Mouse (Mus musculus): Measurements from ENCODE around the gene Tprgl. TPM values are rescaled to one million over a fixed set of nuclear protein-coding genes. Genes with fewer than 3 reads are reported as not detected.

Gene Tprgl
- polyA plus RNA-seq, 1 experiment from 2014 or later = 154 TPM

DNA sequence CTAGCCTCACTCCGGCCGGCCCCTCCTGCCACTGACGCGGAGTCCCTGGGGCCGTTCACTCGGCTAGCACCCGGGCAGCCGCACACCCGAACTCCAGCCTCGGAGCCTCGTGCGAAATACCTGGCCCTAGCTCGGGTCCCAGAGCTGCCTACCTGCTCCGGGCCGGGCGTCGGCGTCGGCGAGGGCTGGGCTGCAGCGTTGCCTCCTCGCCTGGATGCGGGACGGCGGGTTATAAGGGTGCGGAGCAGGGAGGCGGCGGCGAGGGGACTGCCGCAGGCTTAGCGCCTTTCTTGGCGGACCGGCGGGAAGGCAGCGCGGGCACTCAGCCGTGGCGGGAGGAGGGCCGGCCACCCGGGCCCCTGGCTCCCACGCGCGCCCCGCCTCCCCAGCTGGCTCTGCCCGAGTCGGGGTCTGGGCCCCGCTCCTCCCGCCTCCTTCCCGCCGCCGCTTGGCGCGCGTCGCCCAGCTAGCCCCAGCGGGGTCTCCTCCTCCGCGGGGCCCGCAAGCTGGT is 20.7 kb downstream of the Tprgl start:
- H3K9ac ChIP-seq = peak overlapping the region; percentile 18; the same call in 1 of the 2 replicates

DNA sequence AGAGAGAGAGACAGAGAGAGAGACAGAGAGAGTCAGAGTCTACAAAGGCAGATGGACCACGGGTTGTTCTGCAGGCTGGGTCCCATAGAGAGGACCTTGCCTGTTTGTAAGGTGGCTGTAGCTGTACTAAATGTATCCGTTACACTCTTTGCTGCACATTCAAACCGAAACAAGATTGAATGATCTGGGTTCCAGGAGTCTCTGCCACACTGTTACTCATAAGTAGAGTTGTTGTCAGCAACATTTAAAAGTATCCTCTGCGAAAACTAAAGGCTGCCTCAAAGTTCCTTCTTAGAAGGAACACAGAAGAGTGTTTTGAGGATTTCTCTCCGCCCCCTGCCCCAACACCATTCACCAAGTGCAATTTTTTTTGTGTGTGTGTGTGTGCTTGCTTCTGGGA is 23.3 kb downstream of the Tprgl start:
- Histone ChIP-seq H3K9me3 (replicated peaks) (no peaks in the 10 kb centered on the region), H3K27ac (replicated peaks) (no peak overlapping the region), H3K9ac (no peak overlapping the region), H3K27me3 (peaks cover 75% of the 10 kb centered on the region), H3K4me3 (replicated peaks) (no peak overlapping the region), H3K4me2 (replicated peaks) (no peak overlapping the region), H3K36me3 (no peaks in the 10 kb centered on the region), H3K4me1 (peaks cover 28% of the 10 kb centered on the region)
- WGBS = 52% methylated on average over 5 of the region's 5 CpGs
- ATAC-seq (ENCODE audit: insufficient number of reproducible peaks, low FRiP score, low TSS enrichment, low read depth) = no peak

More for the DNA sequence above, 20.7 kb downstream of the Tprgl start:
- Histone ChIP-seq H3K4me1 (peaks cover 39% of the 10 kb centered on the region), H3K9me3 (replicated peaks) (no peaks in the 10 kb centered on the region), H3K27ac (replicated peaks) (no peak overlapping the region), H3K36me3 (no peaks in the 10 kb centered on the region), H3K4me3 (replicated peaks) (peak overlapping the region; percentile 44), H3K27me3 (peaks cover 64% of the 10 kb centered on the region), H3K4me2 (replicated peaks) (peak overlapping the region; percentile 93)
- no peak for ATAC-seq (ENCODE audit: insufficient number of reproducible peaks, low FRiP score, low TSS enrichment, low read depth)
- WGBS = under 1% methylated on average over 54 of the region's 59 CpGs

DNA sequence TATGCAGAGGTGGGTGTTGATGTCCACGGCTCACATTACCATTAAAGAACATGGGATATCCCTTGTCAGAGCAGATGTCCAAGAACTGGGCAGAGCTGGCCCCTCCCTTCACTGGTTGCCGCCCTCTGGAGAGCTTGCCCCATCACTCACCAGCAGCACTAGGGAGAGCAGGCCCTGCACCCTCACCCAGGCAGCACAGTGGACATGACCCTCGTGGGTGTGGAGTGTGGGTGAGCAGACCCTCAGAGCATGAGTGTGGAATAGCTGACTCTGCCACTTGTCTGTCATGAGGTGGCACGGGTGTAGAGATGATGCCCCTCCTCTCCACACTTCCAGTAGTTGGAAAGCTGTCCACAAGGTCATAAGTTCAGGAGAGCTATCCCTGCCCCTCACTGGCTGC is 25.7 kb downstream of the Tprgl start:
- H3K4me1 ChIP-seq = peaks cover 8% of the 10 kb centered on the region
- no peak overlapping the region for H3K27ac ChIP-seq (replicated peaks)
- no peak overlapping the region for H3K4me3 ChIP-seq (replicated peaks)
- no peaks in the 10 kb centered on the region for H3K36me3 ChIP-seq
- H3K9me3 ChIP-seq (replicated peaks) = no peaks in the 10 kb centered on the region
- WGBS = 52% methylated on average over 4 of the region's 4 CpGs
- peaks cover 53% of the 10 kb centered on the region for H3K27me3 ChIP-seq
- no peak; the same call in 1 of the 2 replicates for ATAC-seq (ENCODE audit: insufficient number of reproducible peaks, low FRiP score, low TSS enrichment, low read depth)
- no peak overlapping the region for H3K4me2 ChIP-seq (replicated peaks)
- no peak overlapping the region for H3K9ac ChIP-seq

DNA sequence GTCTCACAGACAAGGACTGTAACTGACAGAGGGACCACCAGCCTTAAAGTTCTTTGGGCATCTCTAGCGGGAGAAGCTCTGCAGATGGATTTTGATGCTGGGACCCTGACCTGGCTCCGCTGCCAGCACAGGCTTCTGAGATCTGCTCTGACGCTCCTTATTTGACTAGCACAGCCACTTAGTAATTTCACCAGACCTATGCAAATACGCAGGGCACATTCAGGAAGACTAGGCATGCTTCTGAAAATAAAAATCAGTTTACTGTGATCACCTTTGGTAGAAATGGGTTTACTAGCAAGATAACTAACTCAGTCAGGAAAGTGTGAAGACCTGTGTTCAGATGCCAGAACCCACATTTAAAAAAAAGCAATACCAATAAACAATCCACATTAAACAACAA is 28.6 kb downstream of the Tprgl start:
- WGBS = 73% methylated on average over 4 of the region's 4 CpGs
- Histone ChIP-seq H3K27ac (replicated peaks) (no peak overlapping the region), H3K27me3 (peaks cover 29% of the 10 kb centered on the region)

DNA sequence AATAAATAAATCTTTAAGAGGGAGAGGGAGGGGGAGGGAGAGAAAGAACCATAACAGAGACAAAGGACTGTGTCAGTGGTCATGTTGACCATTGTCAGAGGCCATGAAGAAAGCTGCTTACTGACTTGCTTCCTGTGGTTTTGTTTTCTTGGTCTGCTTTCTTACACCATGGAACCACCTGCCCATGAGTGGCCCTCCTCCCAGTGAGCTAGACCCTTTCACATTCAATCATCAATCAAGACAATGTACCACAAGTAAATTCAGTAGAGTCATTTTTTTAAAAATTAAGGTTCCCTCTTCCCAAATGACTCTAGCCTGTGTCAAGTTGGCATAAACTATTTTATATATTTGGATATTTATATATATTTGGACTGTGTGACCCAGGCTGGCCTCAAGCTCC is 30.5 kb downstream of the Tprgl start:
- H3K9ac ChIP-seq = no peak overlapping the region
- H3K4me1 ChIP-seq = no peaks in the 10 kb centered on the region
- no peaks in the 10 kb centered on the region for H3K36me3 ChIP-seq
- H3K4me2 ChIP-seq (replicated peaks) = no peak overlapping the region
- no peak for ATAC-seq (ENCODE audit: insufficient number of reproducible peaks, low FRiP score, low TSS enrichment, low read depth)
- no peaks in the 10 kb centered on the region for H3K9me3 ChIP-seq (replicated peaks)
- no peak overlapping the region for H3K4me3 ChIP-seq (replicated peaks)
- peaks cover 18% of the 10 kb centered on the region for H3K27me3 ChIP-seq
- H3K27ac ChIP-seq (replicated peaks) = no peak overlapping the region

More for the DNA sequence above, 28.6 kb downstream of the Tprgl start:
- H3K36me3 ChIP-seq = no peaks in the 10 kb centered on the region
- H3K9ac ChIP-seq = no peak overlapping the region
- no peaks in the 10 kb centered on the region for H3K4me1 ChIP-seq
- ATAC-seq (ENCODE audit: insufficient number of reproducible peaks, low FRiP score, low TSS enrichment, low read depth) = no peak
- no peaks in the 10 kb centered on the region for H3K9me3 ChIP-seq (replicated peaks)
- no peak overlapping the region for H3K4me2 ChIP-seq (replicated peaks)
- no peak overlapping the region for H3K4me3 ChIP-seq (replicated peaks)

DNA sequence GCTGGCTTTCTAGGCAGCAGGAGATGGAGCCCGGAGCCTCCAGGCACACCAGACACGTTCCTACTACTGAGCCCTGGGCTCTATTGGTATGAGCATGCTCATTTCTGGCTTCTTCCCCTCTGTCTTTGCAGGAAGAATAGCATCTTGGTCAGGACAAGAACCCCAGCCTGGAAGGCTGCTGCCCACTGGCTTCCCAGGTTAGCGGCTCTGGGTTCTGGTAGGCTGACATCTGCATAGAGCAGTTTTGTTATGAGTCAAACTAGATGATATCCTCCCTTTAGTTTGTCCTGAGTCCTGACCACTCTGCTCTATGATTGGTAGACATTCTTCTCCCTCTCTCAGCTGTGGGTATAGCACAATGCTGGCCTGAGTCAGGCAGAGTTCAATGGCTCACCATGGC is 33.2 kb downstream of the Tprgl start:
- no peak overlapping the region for H3K4me2 ChIP-seq (replicated peaks)
- WGBS = 58% methylated on average over 3 of the region's 3 CpGs
- no peaks in the 10 kb centered on the region for H3K36me3 ChIP-seq
- H3K27me3 ChIP-seq = peaks cover 5% of the 10 kb centered on the region; the same call in 1 of the 2 replicates
- no peaks in the 10 kb centered on the region for H3K9me3 ChIP-seq (replicated peaks)
- H3K9ac ChIP-seq = no peak overlapping the region
- no peak overlapping the region for H3K4me3 ChIP-seq (replicated peaks)
- H3K27ac ChIP-seq (replicated peaks) = no peak overlapping the region
- no peak for ATAC-seq (ENCODE audit: insufficient number of reproducible peaks, low FRiP score, low TSS enrichment, low read depth)
- no peaks in the 10 kb centered on the region for H3K4me1 ChIP-seq

DNA sequence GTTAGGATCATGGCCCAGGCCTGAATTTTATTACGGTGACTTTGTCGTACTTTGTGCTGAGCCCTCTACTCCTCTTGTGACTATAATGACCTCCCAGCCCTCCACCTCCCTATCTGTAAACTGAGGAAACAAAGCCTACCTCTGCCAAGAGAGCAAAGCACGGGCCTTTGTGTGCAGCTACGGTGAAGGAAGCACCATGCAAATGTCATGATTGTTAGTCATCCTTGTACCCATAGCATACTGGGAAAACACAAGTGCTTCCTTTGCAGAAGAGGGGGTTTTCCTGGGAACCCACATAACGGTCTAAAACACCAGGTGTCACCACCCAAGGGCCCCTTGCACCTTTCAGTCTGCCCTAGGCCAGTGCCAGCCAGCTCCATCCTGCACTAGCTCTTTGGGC is 35.3 kb downstream of the Tprgl start:
- no peak overlapping the region for H3K4me2 ChIP-seq (replicated peaks)
- no peak overlapping the region for H3K4me3 ChIP-seq (replicated peaks)
- no peaks in the 10 kb centered on the region for H3K4me1 ChIP-seq
- H3K9me3 ChIP-seq (replicated peaks) = no peaks in the 10 kb centered on the region
- no peaks in the 10 kb centered on the region for H3K36me3 ChIP-seq
- no peak overlapping the region for H3K9ac ChIP-seq
- H3K27ac ChIP-seq (replicated peaks) = no peak overlapping the region
- 64% methylated on average over 5 of the region's 5 CpGs for WGBS
- peaks cover 5% of the 10 kb centered on the region; the same call in 1 of the 2 replicates for H3K27me3 ChIP-seq
- no peak for ATAC-seq (ENCODE audit: insufficient number of reproducible peaks, low FRiP score, low TSS enrichment, low read depth)

DNA sequence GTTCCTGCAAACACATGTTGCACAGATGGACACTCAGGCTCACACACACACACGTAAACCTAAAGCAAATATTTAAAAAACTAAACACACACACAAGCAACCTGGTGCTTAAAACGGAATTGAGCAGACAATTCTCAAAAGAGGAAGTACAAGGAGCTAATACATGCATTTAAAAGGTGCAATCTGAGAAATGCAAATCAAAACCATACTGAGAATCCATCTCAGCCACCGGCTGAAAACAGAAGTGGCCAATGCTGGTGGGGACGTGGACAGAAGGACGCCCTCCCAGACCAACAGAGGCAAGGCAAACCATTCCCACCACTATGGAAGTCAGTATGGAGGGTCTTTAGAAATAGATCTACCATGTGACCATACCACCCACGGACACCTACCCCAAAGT is 36.9 kb downstream of the Tprgl start:
- H3K27ac ChIP-seq (replicated peaks) = no peak overlapping the region
- peaks cover 5% of the 10 kb centered on the region; the same call in 1 of the 2 replicates for H3K27me3 ChIP-seq
- H3K36me3 ChIP-seq = no peaks in the 10 kb centered on the region
- H3K9me3 ChIP-seq (replicated peaks) = no peaks in the 10 kb centered on the region
- H3K9ac ChIP-seq = no peak overlapping the region
- no peak for ATAC-seq (ENCODE audit: insufficient number of reproducible peaks, low FRiP score, low TSS enrichment, low read depth)
- H3K4me1 ChIP-seq = no peaks in the 10 kb centered on the region
- H3K4me2 ChIP-seq (replicated peaks) = no peak overlapping the region
- 67% methylated on average over 6 of the region's 6 CpGs for WGBS
- H3K4me3 ChIP-seq (replicated peaks) = no peak overlapping the region

DNA sequence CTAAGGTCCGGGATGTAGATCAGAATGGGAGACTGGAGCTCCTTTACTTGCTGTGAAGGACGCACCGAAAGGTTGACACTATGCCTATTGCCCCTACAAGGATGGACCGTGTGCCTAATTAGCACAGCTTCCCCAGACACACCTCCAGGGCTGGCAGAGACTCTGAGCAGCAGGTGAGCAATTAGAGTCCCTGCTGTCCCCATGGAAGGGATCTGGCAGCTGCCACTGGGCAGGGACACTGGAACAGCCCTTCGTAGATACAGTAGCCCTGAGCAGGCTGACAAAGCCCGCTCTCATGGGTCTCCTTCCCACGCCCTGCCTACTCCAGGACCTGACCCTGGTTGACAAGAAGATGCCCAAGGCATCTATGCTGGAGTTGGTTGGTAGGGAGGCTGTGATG is 38.1 kb downstream of the Tprgl start:
- ATAC-seq (ENCODE audit: insufficient number of reproducible peaks, low FRiP score, low TSS enrichment, low read depth) = peak; percentile 49; the same call in 1 of the 2 replicates
- WGBS = 68% methylated on average over 7 of the region's 7 CpGs

DNA sequence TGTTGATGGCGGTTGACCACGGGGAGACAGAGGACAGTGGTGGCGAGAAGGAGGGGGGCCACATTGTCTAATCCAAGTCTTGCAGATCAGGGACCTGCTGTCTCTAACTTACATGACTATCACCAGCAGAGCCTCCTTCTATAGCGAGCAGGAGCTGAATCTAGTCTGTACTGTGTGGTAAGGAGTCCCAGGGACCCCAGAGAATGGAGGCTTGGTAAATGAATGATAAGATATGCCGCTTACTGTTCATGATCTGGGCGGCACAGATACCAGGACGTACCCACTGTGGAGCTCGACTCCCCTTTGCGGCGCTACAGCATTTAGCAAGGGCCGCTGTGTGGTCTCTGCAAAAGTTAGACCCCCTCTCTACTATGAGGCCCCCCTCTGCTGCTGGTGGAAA is 38.7 kb downstream of the Tprgl start:
- 73% methylated on average over 11 of the region's 11 CpGs for whole genome bisulfite sequencing
- H3K27me3 ChIP-seq = no peaks in the 10 kb centered on the region
- H3K9me3 ChIP-seq (replicated peaks) = no peaks in the 10 kb centered on the region
- H3K4me3 ChIP-seq (replicated peaks) = no peak overlapping the region
- H3K27ac ChIP-seq (replicated peaks) = no peak overlapping the region
- H3K4me2 ChIP-seq (replicated peaks) = no peak overlapping the region
- ATAC-seq (ENCODE audit: insufficient number of reproducible peaks, low FRiP score, low TSS enrichment, low read depth) = no peak
- no peaks in the 10 kb centered on the region for H3K36me3 ChIP-seq
- no peaks in the 10 kb centered on the region for H3K4me1 ChIP-seq
- no peak overlapping the region for H3K9ac ChIP-seq

More for the DNA sequence above, 38.1 kb downstream of the Tprgl start:
- H3K27me3 ChIP-seq = no peaks in the 10 kb centered on the region; the same call in 1 of the 2 replicates
- H3K4me3 ChIP-seq (replicated peaks) = no peak overlapping the region
- H3K36me3 ChIP-seq = no peaks in the 10 kb centered on the region
- H3K27ac ChIP-seq (replicated peaks) = no peak overlapping the region
- no peaks in the 10 kb centered on the region for H3K9me3 ChIP-seq (replicated peaks)
- no peak overlapping the region for H3K4me2 ChIP-seq (replicated peaks)
- H3K9ac ChIP-seq = no peak overlapping the region
- H3K4me1 ChIP-seq = no peaks in the 10 kb centered on the region

DNA sequence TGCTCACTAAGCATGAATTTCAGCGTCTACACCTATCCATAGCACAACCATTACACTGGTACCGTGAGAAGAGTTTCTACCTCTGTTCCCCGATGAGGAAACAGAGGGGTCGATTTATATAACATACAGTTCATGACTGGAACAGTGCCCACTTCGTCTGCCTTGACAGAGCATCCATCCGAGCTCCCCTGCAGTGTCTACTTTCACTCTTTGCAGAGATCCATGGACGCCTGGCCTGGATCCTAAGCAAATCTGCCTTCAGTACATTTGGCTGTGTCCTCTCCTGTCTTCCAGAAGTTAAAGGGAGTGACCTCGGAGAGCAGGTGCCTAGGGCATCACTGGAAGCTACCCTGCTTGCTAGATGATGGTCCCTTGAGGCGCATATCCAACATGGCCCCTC is 41.3 kb downstream of the Tprgl start:
- Histone ChIP-seq H3K27me3 (no peaks in the 10 kb centered on the region), H3K9me3 (replicated peaks) (no peaks in the 10 kb centered on the region), H3K4me3 (replicated peaks) (no peak overlapping the region), H3K27ac (replicated peaks) (no peak overlapping the region), H3K9ac (no peak overlapping the region), H3K4me2 (replicated peaks) (no peak overlapping the region), H3K36me3 (no peaks in the 10 kb centered on the region), H3K4me1 (no peaks in the 10 kb centered on the region)
- no peak for ATAC-seq (ENCODE audit: insufficient number of reproducible peaks, low FRiP score, low TSS enrichment, low read depth)
- 77% methylated on average over 9 of the region's 9 CpGs for WGBS

DNA sequence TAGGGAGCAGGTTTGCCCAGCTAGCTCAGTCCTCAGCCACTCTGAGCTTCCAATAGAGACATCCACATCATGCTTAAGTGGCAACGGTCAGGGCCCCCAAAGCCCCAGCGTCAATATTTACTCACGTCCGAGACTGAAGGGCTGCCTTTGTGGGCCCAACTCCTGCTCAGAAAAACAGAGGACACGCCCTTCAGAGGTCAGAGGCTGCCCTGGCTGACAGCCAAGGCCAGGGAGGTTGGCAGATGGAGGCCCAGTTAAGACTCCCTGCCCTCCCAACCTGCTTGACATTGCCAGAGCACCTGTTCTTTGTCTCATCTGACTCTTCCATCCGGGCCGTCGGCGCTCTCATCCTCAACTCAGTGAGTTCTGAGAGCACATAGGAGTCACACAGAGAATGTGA is 41.7 kb downstream of the Tprgl start:
- Histone ChIP-seq H3K36me3 (no peaks in the 10 kb centered on the region), H3K9ac (no peak overlapping the region), H3K4me3 (replicated peaks) (no peak overlapping the region), H3K27me3 (no peaks in the 10 kb centered on the region), H3K9me3 (replicated peaks) (no peaks in the 10 kb centered on the region), H3K4me1 (no peaks in the 10 kb centered on the region), H3K4me2 (replicated peaks) (no peak overlapping the region), H3K27ac (replicated peaks) (no peak overlapping the region)
- 66% methylated on average over 9 of the region's 9 CpGs for WGBS
- no peak for ATAC-seq (ENCODE audit: insufficient number of reproducible peaks, low FRiP score, low TSS enrichment, low read depth)

Data from embryonic facial prominence, embryonic 15.5 days (tissue).